Mouse (Mus musculus): Measurements from ENCODE around the gene Pacs2.

DNA sequence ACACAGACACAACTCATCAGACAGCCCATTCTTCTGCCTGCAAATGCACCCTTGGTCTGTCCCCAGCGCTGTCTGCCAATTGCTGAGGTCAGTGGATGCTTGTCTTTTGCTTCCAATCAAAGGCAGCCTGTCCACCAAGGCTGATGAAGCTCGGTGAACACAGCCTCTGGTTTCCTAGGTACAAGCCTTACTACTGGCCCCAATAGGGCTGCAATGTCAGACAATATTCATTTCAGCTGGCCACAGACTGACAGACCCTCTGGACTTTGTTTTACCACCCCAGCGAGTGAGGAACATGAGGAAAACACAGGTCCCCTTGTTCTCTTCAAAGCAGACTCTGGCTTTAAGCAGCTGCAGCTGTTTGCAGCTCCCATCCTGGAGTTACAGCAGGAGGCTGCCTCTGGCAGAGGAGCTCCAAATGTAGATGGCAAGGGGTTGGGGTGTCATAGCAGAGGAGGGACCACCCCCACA is 1.3 kb upstream of the Pacs2 start:
- no peak for TF ChIP-seq POLR2A (IDR thresholded peaks at IDR 0.05; ENCODE audit: insufficient read depth, low read depth, low read length)
- no peak for TF ChIP-seq CTCF (IDR thresholded peaks at IDR 0.05)
